Mouse (Mus musculus) cerebral cortex, adult 2 months (tissue): ENCODE data around the gene Cd3g.

ENCODE experiments used
- WGBS: fragments of 180-500 bp; shearing (Covaris S2); methylation state at CpG from one replicate; pipeline ENCODE4 v1.1.7; 2018; 5-methylcytosine and 5-hydroxymethylcytosine counted together

Gene Cd3g

GRCm38 (mm10) chr9:44983001-44983400 lies 2.8 kb upstream of the Cd3g start:
- 78% methylated on average over 2 of the region's 2 CpGs for WGBS

- WGBS = 83% methylated on average over 3 of the region's 3 CpGs
Measured at GRCm38 (mm10) chr9:44982531-44982930, 2.3 kb upstream of the Cd3g start.

GRCm38 (mm10) chr9:44982081-44982480 lies 1.9 kb upstream of the Cd3g start:
- WGBS = 84% methylated on average over 8 of the region's 8 CpGs

GRCm38 (mm10) chr9:44981676-44982075 lies 1.4 kb upstream of the Cd3g start, which contains the start of gene Cd3d:
Cd3d (plus strand) TSS chr9:44981786.
- 84% methylated on average over 4 of the region's 4 CpGs for WGBS

- 87% methylated on average over 2 of the region's 2 CpGs for WGBS
Measured at GRCm38 (mm10) chr9:44981104-44981503, 873 bp upstream of the Cd3g start.

GRCm38 (mm10) chr9:44979806-44980205 lies 425 bp downstream of the Cd3g start:
- 79% methylated on average over 7 of the region's 7 CpGs for WGBS

GRCm38 (mm10) chr9:44977813-44978212 lies 2.4 kb downstream of the Cd3g start:
- 74% methylated on average over 6 of the region's 6 CpGs for WGBS

GRCm38 (mm10) chr9:44969450-44969849 lies 10.8 kb downstream of the Cd3g start:
- 81% methylated on average over 1 of the region's 1 CpGs for WGBS

- 83% methylated on average over 5 of the region's 5 CpGs for WGBS
Measured at GRCm38 (mm10) chr9:44967763-44968162, 12.5 kb downstream of the Cd3g start.

- 24% methylated on average over 3 of the region's 3 CpGs for WGBS
Measured at GRCm38 (mm10) chr9:44966815-44967242, 13.4 kb downstream of the Cd3g start.

GRCm38 (mm10) chr9:44965833-44966466 lies 14.3 kb downstream of the Cd3g start:
- WGBS = 13% methylated on average over 10 of the region's 10 CpGs

- WGBS = under 1% methylated on average over 39 of the region's 39 CpGs
Measured at GRCm38 (mm10) chr9:44965126-44965832, 15.0 kb downstream of the Cd3g start, which contains the start of gene Ube4a. Ube4a (minus strand) TSS chr9:44965600.

GRCm38 (mm10) chr9:44954432-44954831 lies 25.8 kb downstream of the Cd3g start:
- 93% methylated on average over 3 of the region's 3 CpGs for WGBS

- WGBS = 94% methylated on average over 5 of the region's 5 CpGs
Measured at GRCm38 (mm10) chr9:44947836-44948235, 32.4 kb downstream of the Cd3g start.

GRCm38 (mm10) chr9:44946185-44946695 lies 34.0 kb downstream of the Cd3g start:
- WGBS = 75% methylated on average over 7 of the region's 7 CpGs

GRCm38 (mm10) chr9:44942421-44942820 lies 37.8 kb downstream of the Cd3g start:
- 95% methylated on average over 4 of the region's 4 CpGs for WGBS

GRCm38 (mm10) chr9:44941756-44942155 lies 38.5 kb downstream of the Cd3g start:
- 85% methylated on average over 4 of the region's 4 CpGs for WGBS

GRCm38 (mm10) chr9:44921543-44921942 lies 58.7 kb downstream of the Cd3g start:
- 69% methylated on average over 2 of the region's 2 CpGs for WGBS

GRCm38 (mm10) chr9:44921123-44921468 lies 59.1 kb downstream of the Cd3g start:
- under 1% methylated on average over 8 of the region's 8 CpGs for WGBS

- WGBS = under 1% methylated on average over 48 of the region's 48 CpGs
Measured at GRCm38 (mm10) chr9:44920374-44921122, 59.7 kb downstream of the Cd3g start, which contains the start of gene Atp5l. Atp5l (minus strand) TSS chr9:44920742.

- 16% methylated on average over 2 of the region's 2 CpGs for WGBS
Measured at GRCm38 (mm10) chr9:44919606-44920005, 60.6 kb downstream of the Cd3g start.
